Mouse (Mus musculus): Measurements from ENCODE around the gene Olfr986.
A peak's percentile ranks its signal among the peaks of the same experiment; 100 is the strongest.
"Not testable (repeated sequence)": the region's sequence is repeated elsewhere in the genome, so short reads cannot be mapped to it uniquely, and the experiment has no call there.

Olfr986 gene

DNA sequence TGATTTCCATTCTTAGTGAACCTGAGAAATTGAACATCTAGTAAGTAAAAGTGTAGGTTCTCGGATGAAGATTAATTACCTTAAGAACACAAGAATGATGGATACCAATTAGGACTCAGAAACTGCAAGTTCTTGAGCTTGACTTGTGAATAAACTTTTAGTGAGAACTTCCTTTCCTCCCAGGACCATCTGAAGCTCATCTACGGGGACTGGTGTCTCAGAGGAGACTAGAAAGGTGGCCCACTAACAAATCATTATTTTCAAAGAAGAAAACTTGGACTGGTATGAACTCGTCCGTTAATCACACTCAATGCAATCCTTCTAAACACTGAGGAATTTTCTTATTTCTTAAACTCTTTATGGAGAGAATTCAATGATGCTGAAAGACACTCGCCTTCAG is at the start of gene Olfr986:
Olfr986 (plus strand) TSS at position 301 of the 400 bp plus-strand sequence.
- DNase-seq = no peak

GRCm38 (mm10) chr9:40136987-40137688 is 43.6 kb upstream of the Olfr986 start:
- no peak for DNase-seq

DNA sequence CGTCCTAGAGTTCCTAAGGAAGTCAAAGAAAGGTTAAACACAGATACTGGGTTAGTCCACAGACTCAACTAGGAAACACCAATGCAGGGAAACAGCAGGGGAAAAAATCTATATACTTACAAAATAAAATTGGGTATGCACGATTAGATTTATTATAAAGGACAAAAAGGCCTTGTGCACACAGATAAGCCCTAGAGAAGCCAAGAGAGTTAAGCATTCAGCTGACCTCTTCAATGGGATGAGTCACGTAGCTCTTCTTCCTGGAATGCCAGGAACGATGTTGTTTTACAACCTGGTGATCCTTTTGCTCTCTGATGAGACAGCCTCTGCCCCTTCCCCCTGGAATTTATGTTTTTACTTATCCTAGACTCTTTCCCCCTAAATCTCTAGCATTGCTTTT is 41.2 kb upstream of the Olfr986 start:
- DNase-seq = no peak

GRCm38 (mm10) chr9:40141544-40141943 is 39.2 kb upstream of the Olfr986 start:
- DNase-seq = no peak

DNA sequence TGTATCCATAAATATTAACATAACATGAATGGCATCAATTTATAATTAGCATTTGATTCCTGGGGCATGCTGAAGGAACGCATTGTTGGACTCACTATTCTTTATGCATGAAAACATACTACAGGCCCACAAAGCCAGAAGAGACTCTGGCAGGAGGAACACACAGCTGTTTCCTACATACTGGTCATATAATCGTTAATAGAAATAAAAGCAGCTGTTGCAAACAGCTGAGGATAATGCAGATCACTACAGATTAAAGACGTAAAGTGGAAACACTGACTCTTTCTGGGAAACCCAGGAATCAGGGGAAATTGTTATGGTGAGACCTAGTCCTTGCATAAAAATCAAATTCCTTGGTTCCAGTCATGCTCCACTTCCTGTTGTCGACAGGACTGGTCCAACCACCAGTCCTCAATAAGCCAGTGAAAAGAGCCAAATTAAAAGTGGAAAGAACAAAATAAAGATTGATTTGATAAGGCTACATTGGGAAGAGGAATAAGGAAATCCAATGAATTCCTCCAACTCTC is 25.5 kb upstream of the Olfr986 start:
- DNase-seq = no peak

GRCm38 (mm10) chr9:40166446-40166845 is 14.3 kb upstream of the Olfr986 start:
- DNase-seq = no peak

GRCm38 (mm10) chr9:40177017-40177416 is 3.7 kb upstream of the Olfr986 start:
- DNase-seq = no peak

DNA sequence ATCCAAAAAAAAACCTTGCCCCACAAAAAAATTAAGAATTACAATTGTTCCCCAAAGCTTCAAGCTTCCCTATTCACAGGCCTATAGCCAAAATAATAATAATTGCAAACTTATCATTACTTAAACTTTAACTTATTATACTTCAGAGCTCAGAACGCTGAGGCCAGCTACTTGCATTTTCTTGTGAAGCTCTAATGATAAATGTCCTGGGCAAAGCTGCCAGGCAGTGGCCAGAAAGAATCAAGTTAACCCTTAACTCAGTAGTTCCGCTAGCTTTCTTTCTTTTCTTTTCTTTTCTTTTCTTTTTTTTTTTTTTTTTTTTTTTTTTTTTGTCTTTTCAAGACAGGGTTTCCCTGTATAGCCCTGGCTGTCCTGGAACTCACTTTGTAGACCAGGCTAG is 4.4 kb downstream of the Olfr986 start:
- not testable (repeated sequence) for DNase-seq

DNA sequence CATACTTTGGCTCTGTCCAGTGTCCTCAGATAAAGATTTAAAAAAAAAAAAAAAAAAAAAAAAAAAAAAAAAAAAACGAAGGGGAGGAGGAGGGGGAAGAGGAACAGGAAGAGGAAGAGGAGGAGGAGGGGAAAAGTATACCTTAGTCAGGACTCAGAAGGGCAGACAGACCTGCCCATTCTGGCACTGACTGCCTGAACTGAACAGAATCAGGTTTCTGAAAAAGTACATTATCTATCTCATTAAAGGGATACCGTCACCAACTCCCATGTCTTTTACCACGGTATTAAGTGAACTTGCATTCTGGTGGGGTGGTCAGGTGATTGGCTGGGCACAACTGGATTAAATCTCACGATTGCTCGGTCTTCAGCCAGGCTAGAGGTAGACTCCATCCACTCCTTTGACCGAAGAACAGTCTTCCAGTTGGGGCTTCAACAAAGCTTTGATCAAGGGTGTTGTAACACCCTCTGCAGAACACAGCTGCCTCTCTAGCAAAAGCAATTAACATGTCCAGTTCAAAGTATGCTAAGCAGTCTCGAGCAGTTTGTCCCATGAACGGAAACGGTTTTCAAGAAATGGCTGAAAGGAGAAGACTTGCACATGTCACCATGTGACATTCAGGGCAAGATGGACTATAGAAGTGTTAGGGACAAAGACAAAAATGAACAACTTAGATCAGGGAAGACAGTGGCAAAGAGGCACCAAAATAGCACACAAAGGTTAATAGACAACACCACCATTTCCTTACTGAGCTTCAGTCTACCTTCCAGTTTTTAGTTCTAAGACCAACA is 10.6 kb downstream of the Olfr986 start:
- DNase-seq = no peak

- DNase-seq = peak; percentile 96
Observed at GRCm38 (mm10) chr9:40192098-40193038, 11.6 kb downstream of the Olfr986 start, which contains the start of gene Zfp202. Gene Zfp202 (plus strand): TSS chr9:40192316.

- DNase-seq = no peak
Observed at GRCm38 (mm10) chr9:40195981-40196380, 15.3 kb downstream of the Olfr986 start.

DNA sequence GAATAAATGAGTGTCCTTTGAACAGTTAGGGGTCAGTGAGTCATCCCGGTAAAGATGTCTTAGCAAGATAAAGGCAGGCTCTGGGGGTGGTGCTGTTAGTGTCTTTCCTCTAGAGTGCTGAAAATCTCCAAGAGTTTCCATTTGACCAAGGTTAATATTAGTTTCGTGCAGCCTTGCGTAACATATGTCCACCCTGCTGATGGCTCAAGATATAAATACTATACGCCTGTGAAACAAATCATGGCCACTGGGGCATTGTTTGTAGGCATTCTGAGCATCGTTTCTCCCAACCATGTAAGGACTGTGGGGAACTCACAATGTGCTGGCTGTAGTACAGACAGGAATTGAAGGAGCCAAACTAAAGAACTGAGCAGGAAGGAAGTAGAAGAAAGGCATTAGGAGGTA is 25.8 kb downstream of the Olfr986 start:
- no peak for DNase-seq

DNA sequence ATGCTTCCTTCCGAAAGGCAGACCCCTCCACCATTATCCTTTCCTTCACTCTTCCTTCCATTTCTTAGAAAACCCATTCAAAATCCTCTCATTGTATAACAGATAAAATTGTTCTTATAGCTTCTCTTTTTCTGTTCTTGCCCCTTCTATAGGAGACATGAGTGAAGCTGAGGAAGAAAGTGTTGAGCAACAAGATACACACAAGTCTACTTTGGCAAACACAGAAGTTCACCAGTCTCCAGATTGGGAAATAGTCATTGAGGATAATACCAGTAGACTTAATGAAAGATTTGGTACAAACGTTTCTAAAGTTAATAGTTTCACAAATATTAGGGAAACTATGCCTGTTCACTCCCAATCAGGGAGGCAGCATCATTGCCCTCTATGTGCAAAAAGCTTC is 30.0 kb downstream of the Olfr986 start:
- DNase-seq = no peak

DNA sequence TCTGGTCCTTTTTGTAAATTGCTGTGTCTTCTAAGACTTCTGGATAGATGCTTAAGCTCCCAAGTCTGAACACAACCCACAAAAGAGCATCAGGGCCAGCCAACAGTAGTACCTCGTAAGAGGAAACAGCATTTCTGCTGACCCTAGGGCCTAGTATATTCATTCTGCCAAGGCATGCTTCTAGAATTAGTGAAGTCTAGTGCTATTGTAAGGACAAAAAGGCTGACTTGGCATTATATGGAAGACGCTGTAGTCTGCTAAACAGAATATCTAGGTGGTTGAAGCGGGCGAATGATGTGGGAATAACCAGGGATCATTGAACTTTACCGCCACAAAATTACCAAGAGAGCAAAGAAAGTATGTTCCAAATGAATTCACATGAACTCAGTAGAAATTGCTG is 33.3 kb downstream of the Olfr986 start:
- no peak for DNase-seq

DNA sequence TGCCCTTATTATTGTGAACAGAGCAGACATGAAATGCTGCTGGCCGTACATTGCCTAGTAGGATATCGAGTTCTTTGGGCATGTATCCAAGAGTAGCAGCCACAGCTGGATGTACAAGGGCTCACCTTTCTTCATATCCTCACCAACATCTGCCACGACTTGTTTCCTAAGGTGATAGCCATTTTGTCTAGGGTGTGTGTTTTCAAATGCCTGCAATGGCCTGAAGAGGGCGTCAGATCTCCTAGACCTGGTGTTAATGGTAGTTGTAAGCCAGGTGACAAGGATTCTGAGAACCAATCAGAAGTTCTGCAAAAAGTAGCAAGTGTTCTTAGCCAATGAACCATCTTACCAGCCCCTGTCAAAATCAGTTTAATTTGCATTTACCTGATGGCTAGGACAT is 35.9 kb downstream of the Olfr986 start:
- DNase-seq = no peak

GRCm38 (mm10) chr9:40224289-40224688 is 43.6 kb downstream of the Olfr986 start:
- DNase-seq = peak; percentile 9

- peak; percentile 84 for DNase-seq
Observed at GRCm38 (mm10) chr9:40227874-40228789, 47.4 kb downstream of the Olfr986 start.

DNA sequence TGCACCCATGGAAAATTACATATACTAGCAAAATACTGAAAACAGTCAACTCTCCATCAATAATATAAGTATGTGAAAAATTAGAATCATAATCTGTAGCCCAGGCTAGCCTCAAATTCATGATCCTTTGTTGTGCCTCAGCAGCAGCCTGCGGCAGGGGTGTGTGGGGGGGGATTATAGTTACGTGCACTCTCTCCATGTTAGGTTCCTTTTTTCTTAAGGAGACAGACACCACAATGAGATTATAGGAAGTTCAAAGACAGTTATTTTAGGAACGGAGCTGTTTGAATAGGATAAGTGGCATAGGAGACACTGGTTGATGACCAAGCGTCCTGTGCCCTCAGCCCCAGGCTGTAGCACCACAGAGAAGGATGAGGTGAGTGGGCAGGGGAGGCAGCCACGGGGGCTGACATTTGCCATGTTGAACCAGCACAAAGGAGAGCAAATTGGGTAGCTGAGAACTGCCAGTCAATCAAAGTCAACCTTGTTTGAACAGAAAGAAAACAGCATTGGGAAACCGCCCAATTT is 48.1 kb downstream of the Olfr986 start:
- no peak for DNase-seq

DNA sequence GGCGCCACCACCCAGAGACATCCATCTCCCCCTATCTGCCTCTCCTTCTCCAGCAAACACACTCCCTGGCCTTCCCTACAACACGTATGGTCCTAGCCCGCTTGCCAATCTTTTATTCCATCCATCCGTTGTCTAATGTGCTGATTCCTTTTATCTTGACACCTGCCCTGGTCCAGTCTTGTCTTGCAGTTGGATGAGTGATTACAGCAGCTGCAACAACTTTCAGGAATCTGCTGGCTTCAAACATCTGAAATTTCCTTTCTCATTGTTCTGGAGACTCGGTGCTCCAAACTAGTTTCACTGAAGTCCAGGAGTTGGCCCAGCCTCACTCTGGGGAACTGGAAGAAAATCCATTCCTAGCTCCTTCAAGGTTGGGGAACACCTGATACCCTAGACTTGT is 48.8 kb downstream of the Olfr986 start:
- DNase-seq = no peak

- DNase-seq = no peak
Observed at GRCm38 (mm10) chr9:40231019-40231418, 50.3 kb downstream of the Olfr986 start.
